Comparison of ENCODE assay signal across 8 mouse cellular contexts in the genomic region with DNA sequence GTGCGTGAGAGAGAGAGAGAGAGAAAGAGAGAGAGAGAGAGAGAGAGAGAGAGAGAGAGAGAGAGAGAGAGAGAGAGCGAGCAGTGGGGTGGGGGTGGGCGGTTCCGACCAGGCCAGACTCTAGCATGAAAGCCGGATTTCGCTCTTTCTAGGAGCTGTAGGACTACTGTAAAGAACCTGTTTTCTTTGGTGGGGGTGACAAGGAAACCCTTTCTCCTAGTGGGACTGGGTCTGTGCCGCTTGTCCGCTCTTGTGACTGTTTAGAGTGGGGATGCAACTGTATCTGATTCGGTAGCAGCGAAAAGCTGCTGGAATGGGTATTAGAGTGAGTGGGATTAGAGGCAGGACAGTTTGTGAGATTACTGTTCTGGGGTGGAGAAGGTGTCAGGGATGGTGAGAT. TPM values are rescaled to one million over a fixed set of nuclear protein-coding genes. Genes with fewer than 3 reads are reported as not detected.
A peak's percentile ranks its signal among the peaks of the same experiment; 100 is the strongest.
DNase-seq lines count a peak whose midpoint lies in the region; ATAC-seq and TF ChIP-seq lines count a peak whose summit lies in the region.

No protein-coding gene starts in this region.

- no peak for TF ChIP-seq POLR2A in limb, embryonic 14.5 days (IDR thresholded peaks at IDR 0.05; ENCODE audit: borderline replicate concordance, extremely low read depth, insufficient read depth, insufficient read length)

- H3K27me3 ChIP-seq in forebrain, embryonic 13.5 days, result 0 out of 2 replicates have a peak, but pooled peaks cover 1% of the 10 kb centered on the region
- H3K27me3 ChIP-seq in limb, embryonic 14.5 days (ENCODE audit: control insufficient read depth, insufficient read depth, low read length), result no peaks in the 10 kb centered on the region
- 0 out of 2 replicates have a peak, but pooled peaks cover under 1% of the 10 kb centered on the region for H3K27me3 ChIP-seq in neural tube, embryonic 15.5 days (replicated peaks)

- no peak for DNase-seq in left cerebral cortex, adult 2 months (ENCODE audit: extremely low spot score in 1 of 2, low spot score in 2 of 2)
- DNase-seq in left cerebral cortex, postnatal 25 days (ENCODE audit: low spot score in 2 of 2), result no peak
- no peak for DNase-seq in limb, embryonic 14.5 days (ENCODE audit: low spot score)
- DNase-seq in thymus, postnatal 14 days, result no peak
- DNase-seq in left cerebral cortex, adult 18-20 months (ENCODE audit: low spot score in 2 of 2), result no peak
- no peak for DNase-seq in gastrocnemius, adult 18-20 months (ENCODE audit: low spot score)

- H3K4me1 ChIP-seq in forebrain, embryonic 13.5 days, result peaks cover 46% of the 10 kb centered on the region
- H3K4me1 ChIP-seq in limb, embryonic 14.5 days (ENCODE audit: control insufficient read depth, insufficient read depth, low read length), result peaks cover 18% of the 10 kb centered on the region
- peaks cover 42% of the 10 kb centered on the region for H3K4me1 ChIP-seq in neural tube, embryonic 15.5 days

- 8% methylated on average over 9 of the region's 10 CpGs for WGBS in forebrain, embryonic 13.5 days
- WGBS in limb, embryonic 14.5 days, result 11% methylated on average over 9 of the region's 10 CpGs
- WGBS in neural tube, embryonic 15.5 days, result 12% methylated on average over 9 of the region's 10 CpGs

- ATAC-seq in forebrain, embryonic 13.5 days, result no peak
- no peak for ATAC-seq in limb, embryonic 14.5 days (ENCODE audit: low FRiP score, low read depth)
- no peak for ATAC-seq in neural tube, embryonic 15.5 days (ENCODE audit: low FRiP score)

- H3K9me3 ChIP-seq in forebrain, embryonic 13.5 days (replicated peaks), result no peaks in the 10 kb centered on the region
- H3K9me3 ChIP-seq in limb, embryonic 14.5 days (ENCODE audit: control insufficient read depth, low read length), result no peaks in the 10 kb centered on the region
- H3K9me3 ChIP-seq in neural tube, embryonic 15.5 days (replicated peaks), result no peaks in the 10 kb centered on the region

- peak overlapping the region; percentile 53 for H3K4me3 ChIP-seq in left cerebral cortex, adult 2 months
- H3K4me3 ChIP-seq in forebrain, embryonic 13.5 days, result peak overlapping the region; percentile 86
- H3K4me3 ChIP-seq in limb, embryonic 14.5 days (replicated peaks; ENCODE audit: low read length), result peak overlapping the region; percentile 58
- peak overlapping the region; percentile 77 for H3K4me3 ChIP-seq in neural tube, embryonic 15.5 days (replicated peaks)

- H3K36me3 ChIP-seq in forebrain, embryonic 13.5 days (ENCODE audit: poor library complexity, severe bottlenecking), result no peaks in the 10 kb centered on the region
- H3K36me3 ChIP-seq in limb, embryonic 14.5 days (ENCODE audit: control insufficient read depth, insufficient read depth, low read length), result no peaks in the 10 kb centered on the region
- H3K36me3 ChIP-seq in neural tube, embryonic 15.5 days, result no peaks in the 10 kb centered on the region

- intact Hi-C loops in left cerebral cortex, adult 2 months (cut with DNase I), result loop anchor here (5.0 to 10.0 kb wide), 7 partner anchors 159 to 694 kb away; no protein-coding TSS in a partner anchor
- intact Hi-C loops in left cerebral cortex, postnatal 25 days (cut with DNase I), result loop anchor here (5.0 to 10.0 kb wide), 6 partner anchors 161 to 701 kb away; no protein-coding TSS in a partner anchor

- peak overlapping the region; percentile 97 for H3K9ac ChIP-seq in forebrain, embryonic 13.5 days
- peak overlapping the region; percentile 80 for H3K9ac ChIP-seq in limb, embryonic 14.5 days (ENCODE audit: low read depth, low read length, severe bottlenecking)
- H3K9ac ChIP-seq in neural tube, embryonic 15.5 days (replicated peaks), result peak overlapping the region; percentile 85; the same call in 1 of the 2 replicates

- H3K27ac ChIP-seq in left cerebral cortex, adult 2 months, result peak overlapping the region; percentile 36; the same call in 1 of the 2 replicates
- peak overlapping the region; percentile 97 for H3K27ac ChIP-seq in forebrain, embryonic 13.5 days
- H3K27ac ChIP-seq in limb, embryonic 14.5 days (replicated peaks; ENCODE audit: low read depth, low read length), result peak overlapping the region; percentile 65; the same call in 1 of the 2 replicates
- 0 out of 2 replicates have a peak overlapping the region, but pooled peaks have one; percentile 73 for H3K27ac ChIP-seq in neural tube, embryonic 15.5 days (replicated peaks)

- H3K4me2 ChIP-seq in forebrain, embryonic 13.5 days, result peak overlapping the region; percentile 93
- peak overlapping the region; percentile 98 for H3K4me2 ChIP-seq in limb, embryonic 14.5 days (replicated peaks; ENCODE audit: low read depth, low read length, severe bottlenecking)
- H3K4me2 ChIP-seq in neural tube, embryonic 15.5 days, result peak overlapping the region; percentile 96

- no peak for TF ChIP-seq CTCF in left cerebral cortex, adult 2 months (IDR thresholded peaks at IDR 0.05)

RNA-seq across cellular contexts. Expression of a gene that starts 42.7 kb away (rescaled TPM):
- total RNA-seq in left cerebral cortex, adult 2 months (2021), result 100 to 1,000 TPM; 158 to 160 TPM
- 100 to 1,000 TPM; 134 to 162 TPM for total RNA-seq in left cerebral cortex, postnatal 25 days (2021)
- polyA plus RNA-seq in forebrain, embryonic 13.5 days (2015; fragmentation: Nextera tagmentation; extraction: Ambion mirVana), result 67.6 and 73.6 TPM in 2 replicates
- polyA plus RNA-seq in limb, embryonic 14.5 days (2012; rRNA removed), result 12.7 and 15.5 TPM in 2 replicates
- 37.4 and 41.6 TPM in 2 replicates for polyA plus RNA-seq in limb, embryonic 14.5 days (2014; fragmentation: Nextera tagmentation; extraction: Ambion mirVana)
- polyA plus RNA-seq in neural tube, embryonic 15.5 days (2015; fragmentation: Nextera tagmentation; extraction: Ambion mirVana), result 49.7 and 52.4 TPM in 2 replicates
- total RNA-seq in left cerebral cortex, adult 18-20 months (2021), result 100 to 1,000 TPM; 126 to 135 TPM
- 1 to 10 TPM; 1.0 to 1.9 TPM for total RNA-seq in gastrocnemius, adult 18-20 months (2021)

Comparison
In these comparisons a context has a peak if more than half of its experiments do, and no peak if none do; other contexts are left out.
1. H3K27ac ChIP-seq: peak in every context shown above with its lines; median percentile 97 in forebrain, embryonic 13.5 days; 73 in neural tube, embryonic 15.5 days; 65 in limb, embryonic 14.5 days; 36 in left cerebral cortex, adult 2 months.
2. RNA of a gene that starts 42.7 kb away (total RNA-seq): 134 to 162 TPM in left cerebral cortex, postnatal 25 days, 158 to 160 TPM in left cerebral cortex, adult 2 months and 126 to 135 TPM in left cerebral cortex, adult 18-20 months; 1.0 to 1.9 TPM in gastrocnemius, adult 18-20 months; every median in the first group is over 10 times any median in the second.
3. Peak in every context shown above with its lines, with median percentiles within 50 percentile points of each other: H3K4me3 ChIP-seq, H3K4me2 ChIP-seq and H3K9ac ChIP-seq.